Mouse (Mus musculus): ENCODE measurements at regions not wholly inside any gene's neighbourhood (a gene's known extent, or its start where the extent isn't known, plus 50 kb on each side); places are given as distances from the start of the nearest gene placed in this dataset.

DNA sequence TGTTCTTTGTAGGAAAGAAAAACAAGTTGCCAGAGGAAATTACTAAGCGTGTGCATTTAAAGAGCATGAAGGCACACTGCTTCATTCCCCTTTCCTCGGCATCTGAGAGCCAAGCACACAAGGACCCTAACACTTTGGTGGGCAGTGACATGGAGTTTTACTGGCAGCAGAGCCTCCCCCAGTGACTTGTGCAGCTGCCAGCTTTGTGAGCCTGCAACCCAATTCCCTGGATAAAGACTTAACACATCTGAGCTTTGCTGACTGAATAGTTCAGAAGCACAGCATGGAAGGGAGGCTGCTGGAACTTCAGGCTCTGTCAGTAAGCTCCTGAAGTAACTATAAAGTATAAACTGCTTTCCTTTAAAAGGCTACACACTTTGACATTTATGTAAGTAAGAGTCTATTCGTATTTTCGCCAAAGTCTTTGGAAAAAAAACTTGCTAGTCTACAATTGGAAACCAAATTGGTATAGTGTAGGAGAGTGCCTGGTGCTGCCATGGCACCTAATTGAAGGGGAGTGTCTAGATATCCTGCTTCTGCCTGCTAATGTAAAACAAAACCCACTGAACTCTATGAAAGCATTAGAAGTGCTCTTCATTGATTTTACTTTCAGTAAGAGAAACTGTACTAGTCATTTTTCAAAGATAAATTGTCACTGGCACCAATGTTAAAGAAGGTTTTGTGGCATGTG is 236.8 kb upstream of the Ttc14 start:
- no peak for TF ChIP-seq ZNF384 (IDR thresholded peaks at IDR 0.05; ENCODE audit: low read depth, low read length)
- TF ChIP-seq ZC3H11A (IDR thresholded peaks at IDR 0.05; ENCODE audit: borderline replicate concordance, low read depth, low read length), result no peak
- no peak for TF ChIP-seq MAFK (IDR thresholded peaks at IDR 0.05; ENCODE audit: insufficient read depth, low read depth, low read length)

Measured in ES-E14 (cell line).